Mouse (Mus musculus) erythroblast, embryonic 14.5 days (primary cell): ENCODE data around the gene Neurog3.

Source experiments
- GATA1 ChIP-seq: IDR thresholded peaks from 2 replicates; pipeline ENCODE4 v1.6.1; 2012; ENCODE audit warnings: low read length, inconsistent platforms, mixed read lengths
- TAL1 ChIP-seq: IDR thresholded peaks from 3 replicates; pipeline ENCODE4 v1.6.1; 2012; ENCODE audit warnings: low read length, inconsistent platforms, mixed read lengths

DNA sequence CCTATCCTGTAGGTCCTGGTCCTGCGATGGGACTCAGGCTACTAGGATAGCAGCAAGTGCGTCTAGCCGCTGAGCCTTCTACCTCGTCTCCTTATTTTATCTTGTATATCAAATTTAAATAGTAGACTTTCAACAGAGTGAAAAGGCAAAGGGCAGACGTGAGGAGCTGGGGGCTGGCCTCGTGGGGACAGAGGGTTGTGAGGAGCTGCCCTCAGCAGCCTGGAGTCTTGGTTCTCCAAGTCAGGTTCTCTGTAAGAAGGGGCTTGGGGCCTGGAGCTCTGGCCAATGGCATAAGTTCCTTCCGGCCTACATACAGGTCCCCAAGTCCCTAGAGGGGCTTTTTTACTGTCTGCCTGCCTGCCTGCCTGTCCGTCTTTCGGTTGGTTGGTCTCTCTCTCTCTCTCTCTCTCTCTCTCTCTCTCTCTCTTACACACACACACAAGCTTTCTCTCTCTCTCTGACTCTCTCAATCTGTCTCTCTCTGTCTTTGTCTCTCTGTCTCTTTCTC lies 41.1 kb downstream of the Neurog3 start:
- TF ChIP-seq GATA1 (no peak), TAL1 (no peak)
